Mouse (Mus musculus): ENCODE data around the gene Slc38a3. TPM values are rescaled to one million over a fixed set of nuclear protein-coding genes. Genes with fewer than 3 reads are reported as not detected.

The Slc38a3 gene
- total RNA-seq, 2 experiments from 2014 or later, result 29.8 to 57.1 TPM

DNA sequence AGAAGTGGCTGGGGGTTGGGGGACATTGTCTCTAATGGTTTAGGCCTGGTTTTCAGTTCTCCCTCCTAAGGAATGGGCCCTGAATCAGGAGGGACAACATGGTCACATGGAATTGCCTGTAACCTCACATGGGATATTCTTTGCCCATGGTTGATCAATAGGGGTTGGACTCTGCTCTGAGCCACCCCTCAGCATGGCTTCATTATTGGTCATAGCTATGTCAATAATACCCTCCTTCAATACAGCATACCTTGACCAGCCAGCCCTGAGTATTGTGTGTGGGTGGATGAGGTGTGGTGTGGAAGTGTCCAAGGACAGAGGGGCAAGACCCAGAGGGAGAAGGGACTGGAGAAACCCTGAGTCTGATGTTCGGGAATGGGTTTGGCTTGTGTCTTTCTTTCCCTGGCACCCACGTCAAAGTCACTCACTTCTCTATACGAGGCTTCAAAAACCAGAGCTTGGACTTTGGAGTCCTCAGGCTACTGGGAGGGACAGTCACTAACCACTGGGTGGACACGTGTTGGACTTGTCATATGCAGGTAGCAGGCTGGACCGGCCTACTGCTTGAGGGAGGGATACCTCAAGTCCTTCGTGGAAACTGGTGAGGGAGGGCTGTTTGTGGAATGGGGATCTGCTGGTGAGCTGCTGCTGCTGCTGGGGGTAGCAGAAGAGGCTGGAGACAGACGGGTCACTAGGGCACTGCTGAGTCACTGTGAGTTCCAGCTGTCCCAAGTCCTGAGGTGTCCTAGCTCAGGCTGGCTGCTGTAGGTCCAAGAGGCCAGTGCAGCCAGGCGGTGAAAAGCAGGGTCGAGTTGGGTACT is 5.5 kb upstream of the Slc38a3 start:
- intact Hi-C loops (cut with DNase I; ENCODE audit: low total_unique reads), result loop anchor here (2.0 to 5.0 kb wide), 2 partner anchors 26 to 73 kb away; no protein-coding TSS in a partner anchor
- DNase-seq, result no peak

DNA sequence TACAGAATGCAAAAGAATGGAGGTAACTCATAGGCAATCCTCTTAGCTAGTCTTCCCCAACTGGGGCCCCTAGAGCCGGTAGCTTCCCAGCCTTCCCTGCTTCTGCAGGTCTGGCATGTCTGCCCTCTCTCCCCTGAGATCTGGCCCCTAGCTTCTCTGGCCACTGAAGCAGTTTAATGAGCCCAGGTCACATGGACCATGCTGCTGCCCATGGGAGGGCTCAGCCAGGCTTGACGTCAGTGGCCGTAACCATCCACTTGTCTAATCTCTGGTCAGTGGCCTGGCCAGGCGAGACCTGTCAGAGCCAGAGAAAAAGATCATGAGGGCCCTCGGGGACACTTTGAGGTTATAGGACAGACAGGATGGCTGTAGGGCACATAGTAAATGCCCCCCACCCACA is 929 bp upstream of the Slc38a3 start:
- intact Hi-C loops (cut with DNase I; ENCODE audit: low total_unique reads), result no loop called here
- DNase-seq, result peak; percentile 59

DNA sequence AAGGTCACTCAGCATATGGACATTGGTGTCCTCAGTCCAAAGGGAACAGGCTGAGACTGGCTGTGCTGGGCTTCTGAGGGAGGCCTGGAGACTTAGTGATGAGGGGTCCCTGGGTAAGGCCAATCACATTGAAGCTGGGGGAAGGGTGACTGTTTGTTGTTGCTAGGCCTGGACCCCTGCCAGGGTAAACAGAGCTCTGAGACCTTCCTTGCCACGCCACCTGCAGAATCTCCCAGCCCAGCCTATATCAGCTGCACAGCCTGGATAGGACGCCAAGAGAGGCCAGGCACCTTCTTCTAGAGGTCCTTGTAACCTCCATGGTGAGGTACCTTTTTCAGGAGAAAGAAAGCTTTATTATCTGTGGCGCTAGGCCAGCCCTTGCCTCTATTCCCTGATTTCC is 414 bp downstream of the Slc38a3 start:
- DNase-seq, result no peak
- intact Hi-C loops (cut with DNase I; ENCODE audit: low total_unique reads), result no loop called here

DNA sequence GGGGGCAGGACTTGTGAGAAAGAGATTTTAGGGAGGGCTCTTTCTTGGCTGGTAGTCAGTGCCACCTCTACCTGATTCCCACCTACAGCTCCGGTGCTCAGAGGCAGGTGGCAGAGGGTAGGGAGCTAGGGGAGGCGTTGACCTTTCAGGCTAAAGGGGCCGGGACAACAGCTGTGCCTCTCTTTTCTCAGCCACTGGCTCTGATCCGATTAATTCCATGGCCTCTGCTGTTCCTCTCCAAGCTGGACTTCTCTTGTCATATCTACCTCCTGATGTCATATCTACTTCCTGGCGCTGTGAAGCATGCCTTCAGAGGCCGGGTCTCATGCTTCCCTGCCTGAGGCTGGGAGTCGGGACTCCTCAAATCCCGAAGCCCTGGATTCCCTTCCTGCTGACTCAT is 1.3 kb downstream of the Slc38a3 start:
- intact Hi-C loops (cut with DNase I; ENCODE audit: low total_unique reads), result no loop called here
- no peak for DNase-seq

DNA sequence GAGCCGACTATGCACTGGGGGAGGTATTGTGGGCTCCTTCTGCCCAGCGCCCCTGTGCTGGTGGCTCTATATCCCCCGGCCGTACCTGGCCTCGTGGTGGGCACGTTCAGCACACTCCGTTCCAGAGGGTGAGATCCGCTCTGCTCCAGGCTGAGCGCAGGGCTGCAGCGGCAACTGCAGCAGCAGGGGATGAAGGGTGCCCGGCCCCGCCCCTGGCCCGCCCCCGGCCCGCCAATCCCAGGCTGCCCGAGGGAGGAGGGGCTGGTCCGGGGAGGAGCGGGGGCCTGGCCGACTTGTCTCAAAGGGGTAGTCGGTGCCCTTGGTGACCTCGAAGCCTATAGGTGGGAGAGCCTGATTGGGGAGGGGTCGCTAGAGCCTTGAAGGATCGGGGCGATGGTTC is 2.1 kb downstream of the Slc38a3 start:
- peak; percentile 71 for DNase-seq
- intact Hi-C loops (cut with DNase I; ENCODE audit: low total_unique reads), result no loop called here

DNA sequence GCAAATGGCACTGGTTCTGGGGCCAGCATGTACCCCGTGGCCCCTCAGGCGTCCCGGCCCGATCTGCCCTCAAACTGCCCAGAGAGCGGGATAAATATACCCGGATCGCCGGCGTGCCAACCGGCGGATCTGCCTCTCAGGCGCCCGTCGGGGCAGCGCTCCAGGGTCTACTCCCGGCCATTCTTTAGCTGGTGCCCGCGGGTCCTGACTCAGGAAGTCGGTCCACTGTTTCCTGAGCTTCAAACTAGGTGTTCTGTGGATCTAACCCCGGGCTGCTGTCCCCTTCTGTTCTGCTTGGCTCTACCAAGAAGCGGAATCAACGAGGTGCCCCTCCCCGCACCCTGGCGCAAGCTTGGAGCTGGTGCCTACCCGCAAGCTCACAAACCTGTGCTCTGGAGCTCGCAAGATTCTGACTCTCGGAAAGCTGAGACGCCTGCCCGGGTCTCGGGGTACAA is 2.6 kb downstream of the Slc38a3 start:
- intact Hi-C loops (cut with DNase I; ENCODE audit: low total_unique reads), result no loop called here
- DNase-seq, result peak; percentile 63

DNA sequence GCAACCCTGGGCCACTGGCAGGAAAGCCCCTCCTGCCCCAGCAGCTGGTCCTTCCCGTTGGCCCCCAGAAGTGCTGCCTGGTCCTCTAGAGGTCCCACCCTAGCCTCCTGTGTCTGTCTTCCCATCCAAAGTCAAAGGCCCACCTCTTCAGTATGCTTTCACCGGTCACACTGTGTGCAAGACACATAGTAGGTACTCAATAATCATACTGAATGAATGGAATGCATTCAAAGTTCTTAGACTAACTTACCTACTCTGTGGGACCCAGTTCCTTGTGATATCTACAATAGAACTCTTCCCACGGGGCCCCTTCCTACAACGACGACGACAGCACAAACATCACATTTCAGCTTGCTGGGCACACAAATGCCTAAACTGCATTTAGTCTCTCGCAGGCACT is 4.0 kb downstream of the Slc38a3 start:
- intact Hi-C loops (cut with DNase I; ENCODE audit: low total_unique reads), result no loop called here
- no peak for DNase-seq

DNA sequence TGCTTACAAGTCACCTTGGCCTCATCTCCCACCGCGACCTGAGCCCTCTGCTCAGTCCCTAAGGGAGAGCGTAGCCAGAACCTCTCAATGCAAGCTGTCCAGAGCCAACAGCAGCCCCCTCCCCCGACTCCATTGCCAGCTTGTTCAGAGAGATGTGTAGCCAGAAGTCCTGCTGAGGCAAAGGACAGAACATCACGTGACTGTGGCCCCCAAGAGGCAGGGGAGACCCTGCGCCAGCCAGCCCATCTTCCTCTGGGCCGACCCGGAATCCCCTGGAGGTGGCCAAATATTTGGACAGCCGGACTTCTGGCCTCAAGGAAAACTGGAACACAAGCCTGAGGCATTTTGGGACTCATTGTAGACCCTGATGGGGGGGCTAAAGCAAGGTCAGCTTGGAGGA is 5.8 kb downstream of the Slc38a3 start:
- intact Hi-C loops (cut with DNase I; ENCODE audit: low total_unique reads), result no loop called here

DNA sequence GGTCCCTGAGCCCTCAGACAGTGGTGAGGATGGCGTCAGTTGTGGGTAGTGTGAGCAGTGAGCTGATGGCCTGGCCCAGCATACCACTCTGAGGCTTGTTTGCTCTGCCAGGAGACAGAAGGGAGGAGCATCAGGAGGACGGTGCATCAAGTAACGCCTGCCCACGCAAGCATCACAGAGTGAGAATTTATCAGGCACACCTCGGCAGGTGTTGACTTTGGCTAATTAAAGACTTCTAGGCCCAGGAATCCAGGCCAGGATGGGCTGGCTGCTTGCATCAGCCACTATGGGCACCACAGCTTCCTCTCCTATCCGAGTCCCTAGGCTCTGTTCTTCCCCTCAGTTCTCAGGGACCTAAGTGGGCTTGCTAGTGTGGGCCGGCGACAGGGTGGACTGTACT is 7.0 kb downstream of the Slc38a3 start:
- intact Hi-C loops (cut with DNase I; ENCODE audit: low total_unique reads), result no loop called here
- DNase-seq, result no peak

More for the DNA sequence above, 5.8 kb downstream of the Slc38a3 start:
- no peak for DNase-seq

DNA sequence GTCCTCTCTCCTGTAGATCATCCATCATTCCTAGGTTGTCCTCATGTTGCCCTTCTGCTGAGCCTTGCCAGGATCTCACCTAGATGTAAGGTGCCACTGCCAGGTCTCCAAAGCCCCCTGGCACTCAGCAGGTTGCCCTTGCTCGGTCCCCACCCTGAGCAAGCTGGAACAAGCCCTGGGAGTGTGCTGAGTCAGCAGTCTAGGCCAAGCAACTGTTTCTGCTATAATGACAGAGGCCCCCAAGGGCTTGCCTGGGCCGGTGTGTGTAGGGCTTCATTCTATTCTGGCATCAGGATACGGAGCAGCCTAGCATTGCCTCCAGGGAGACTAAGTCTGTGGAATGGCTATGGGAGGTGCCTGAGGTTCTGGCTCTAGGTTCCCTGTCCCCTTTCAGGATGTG is 8.6 kb downstream of the Slc38a3 start:
- intact Hi-C loops (cut with DNase I; ENCODE audit: low total_unique reads), result no loop called here
- DNase-seq, result no peak

DNA sequence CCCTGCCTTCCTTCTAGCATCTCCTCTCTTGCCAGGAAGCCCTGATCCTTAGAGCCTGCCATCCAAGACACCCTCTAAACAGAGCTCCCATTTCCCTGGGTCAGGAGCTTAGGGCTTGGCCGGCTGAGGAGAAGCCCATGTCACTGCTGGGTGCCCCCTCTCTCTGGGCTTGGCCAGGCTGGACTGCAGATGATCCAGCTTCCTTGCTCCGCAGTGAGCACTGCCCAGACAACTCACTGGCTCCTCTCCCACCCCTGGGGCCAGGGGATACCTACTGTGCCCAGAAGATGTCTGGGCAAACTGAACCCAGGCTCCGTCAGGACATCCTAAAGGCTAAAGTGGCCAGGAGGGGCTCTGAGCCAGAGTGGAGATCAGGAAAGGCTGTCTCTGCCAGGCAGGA is 9.4 kb downstream of the Slc38a3 start:
- no peak for DNase-seq
- intact Hi-C loops (cut with DNase I; ENCODE audit: low total_unique reads), result no loop called here

DNA sequence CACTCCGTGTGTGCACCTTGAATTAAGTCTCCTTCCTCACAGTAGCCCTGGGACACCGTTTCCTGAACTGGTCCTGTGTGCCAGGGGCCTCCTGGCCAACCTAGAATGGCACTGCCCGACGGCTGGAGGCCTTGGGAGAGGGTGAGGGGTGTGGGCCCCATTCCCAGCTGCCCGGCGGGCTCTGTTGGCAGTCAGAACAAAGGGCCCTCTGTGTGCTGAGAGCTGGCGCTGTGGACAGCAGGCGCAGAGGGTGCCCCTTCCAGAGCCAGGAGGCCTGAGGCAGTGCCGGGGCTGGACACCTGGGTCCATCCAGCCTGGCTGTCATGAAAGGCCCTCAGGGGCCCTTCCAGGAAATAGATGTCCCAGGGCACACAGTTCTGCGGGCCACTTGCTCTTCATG is 9.8 kb downstream of the Slc38a3 start:
- no peak for DNase-seq
- intact Hi-C loops (cut with DNase I; ENCODE audit: low total_unique reads), result no loop called here

DNA sequence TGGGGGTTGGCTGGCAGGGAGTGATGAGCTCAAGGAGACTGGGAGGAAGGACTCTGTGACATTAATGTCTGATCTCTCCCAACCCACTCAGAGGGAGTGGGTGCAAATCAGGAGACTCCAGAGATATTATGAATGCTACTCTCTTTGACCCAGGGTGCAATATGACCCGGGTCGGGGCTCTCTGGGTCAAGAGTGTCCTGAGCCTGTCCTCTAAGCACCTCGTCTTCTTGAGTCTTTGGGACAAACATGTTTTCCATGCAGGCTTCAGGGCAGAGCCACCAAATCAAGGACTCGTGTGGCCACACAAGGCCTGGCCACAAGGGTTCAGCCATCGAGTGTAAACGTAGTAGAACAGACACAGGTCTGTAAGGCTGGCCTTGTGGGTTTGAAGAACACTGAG is 11.2 kb downstream of the Slc38a3 start:
- DNase-seq, result no peak
- intact Hi-C loops (cut with DNase I; ENCODE audit: low total_unique reads), result no loop called here

DNA sequence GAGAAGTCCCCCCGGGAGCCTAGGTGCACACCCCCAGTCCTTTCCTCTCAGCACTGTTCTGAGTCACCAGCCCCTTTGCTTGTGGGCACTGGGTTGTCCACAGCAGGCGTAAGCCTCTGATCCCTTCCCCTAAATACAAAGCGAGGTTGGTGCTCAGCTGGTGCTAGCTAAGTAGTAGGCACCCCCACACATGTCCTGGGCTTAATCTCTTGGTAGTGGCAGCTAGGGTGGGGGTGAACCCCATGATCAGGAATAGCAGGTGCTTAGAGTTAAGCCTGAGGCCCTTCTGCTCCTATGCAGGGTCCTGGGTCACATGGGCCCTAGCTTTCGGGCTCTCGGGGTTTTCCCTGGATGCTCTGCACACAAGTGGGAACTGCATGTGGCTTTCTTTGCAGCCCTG is 12.2 kb downstream of the Slc38a3 start:
- intact Hi-C loops (cut with DNase I; ENCODE audit: low total_unique reads), result no loop called here
- no peak for DNase-seq

DNA sequence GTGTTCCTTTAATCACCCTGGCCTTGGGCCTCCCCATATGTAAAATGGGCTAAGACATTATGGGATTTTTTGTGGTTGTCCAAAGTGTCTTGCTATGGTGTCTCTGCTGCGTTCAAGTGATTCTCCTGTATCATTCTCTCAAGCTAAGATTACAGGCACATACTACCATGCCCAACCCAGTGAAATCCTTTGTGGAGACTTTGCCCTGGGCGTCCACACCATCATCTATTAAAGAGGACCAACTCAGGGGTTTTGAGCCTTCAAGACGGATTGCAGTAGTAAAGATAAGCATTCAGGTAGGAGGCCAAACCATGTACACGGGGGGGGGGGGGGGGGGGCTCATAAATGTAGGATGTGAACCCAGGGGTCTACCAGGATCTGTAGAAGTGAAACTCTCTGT is 14.7 kb downstream of the Slc38a3 start:
- intact Hi-C loops (cut with DNase I; ENCODE audit: low total_unique reads), result no loop called here
- DNase-seq, result no peak

DNA sequence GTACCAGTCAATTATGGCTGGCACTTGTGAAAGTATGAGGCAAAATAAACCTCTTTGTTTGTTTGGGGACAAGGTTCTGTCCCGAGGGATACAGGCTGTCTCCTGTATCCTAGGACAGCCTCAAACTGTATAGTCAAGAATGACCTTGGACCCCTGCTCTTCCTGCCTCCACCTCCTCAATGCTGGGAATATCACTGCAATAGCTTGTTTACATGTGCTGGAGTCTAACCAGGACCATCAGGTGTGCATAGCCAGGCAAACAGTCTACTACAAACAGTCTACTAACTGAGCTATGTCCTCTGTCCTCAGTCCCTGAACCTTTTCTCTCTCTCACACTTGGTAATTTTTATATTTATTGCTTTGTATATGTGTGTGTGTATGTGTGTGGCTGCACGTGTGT is 15.9 kb downstream of the Slc38a3 start:
- intact Hi-C loops (cut with DNase I; ENCODE audit: low total_unique reads), result no loop called here

DNA sequence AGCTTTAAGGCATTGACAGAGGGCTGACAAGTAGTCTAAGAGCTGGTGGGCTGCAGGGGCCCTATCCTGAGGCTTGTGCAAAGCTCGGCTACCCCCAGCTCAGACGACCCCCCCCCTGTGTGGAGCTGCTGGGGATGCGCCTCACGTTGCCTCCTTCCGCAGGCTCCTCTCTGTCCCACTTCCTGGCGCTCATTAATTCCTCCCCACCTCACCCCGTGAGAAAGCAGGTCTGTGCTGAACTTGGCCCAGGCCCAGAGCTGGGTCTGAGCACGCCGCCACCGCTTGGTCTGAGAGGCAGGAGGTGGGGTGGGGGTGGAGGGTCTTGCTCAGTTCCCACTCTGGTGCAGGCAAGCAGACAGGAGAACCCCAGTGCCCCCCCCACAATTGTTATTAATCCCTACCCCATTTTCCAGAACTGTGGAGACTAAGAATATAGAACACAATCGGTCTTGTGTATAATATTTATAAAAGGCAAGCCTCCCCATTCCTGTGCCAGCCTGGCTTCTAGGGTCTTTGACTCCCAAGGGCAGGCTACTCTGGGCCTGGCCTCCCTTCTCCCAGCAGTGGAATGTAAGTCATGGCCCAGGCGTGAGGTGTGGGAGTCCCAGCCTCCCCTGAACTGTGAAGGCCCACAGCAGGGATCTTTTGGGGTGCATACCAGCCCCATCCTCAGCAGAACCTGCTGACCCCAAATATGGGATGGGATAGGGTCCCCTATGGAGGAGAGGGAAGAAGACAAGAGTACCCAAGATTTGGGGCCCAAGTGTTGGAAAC is 18.4 kb downstream of the Slc38a3 start:
- intact Hi-C loops (cut with DNase I; ENCODE audit: low total_unique reads), result no loop called here
- DNase-seq, result peak; percentile 4

More for the DNA sequence above, 15.9 kb downstream of the Slc38a3 start:
- no peak for DNase-seq

DNA sequence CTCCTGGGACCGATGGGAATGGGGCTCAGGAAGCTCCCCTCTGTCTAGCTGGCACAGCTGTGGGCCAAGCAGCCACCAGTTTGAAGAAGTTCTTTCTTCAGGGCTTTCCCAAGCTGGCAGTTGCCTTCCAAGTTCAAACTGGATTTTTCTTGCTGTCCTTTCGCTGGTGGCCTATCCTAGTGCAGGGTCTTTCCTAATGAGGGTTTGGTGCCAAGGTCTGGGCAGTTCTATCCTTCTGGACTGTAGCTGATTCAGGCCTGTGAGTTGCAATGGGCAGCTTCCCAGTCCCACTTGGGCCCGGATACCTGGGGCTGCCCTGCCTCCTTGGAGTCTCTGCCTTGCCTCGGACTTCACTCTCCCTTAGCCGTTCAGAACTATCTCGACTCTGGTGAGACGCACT is 19.1 kb downstream of the Slc38a3 start:
- intact Hi-C loops (cut with DNase I; ENCODE audit: low total_unique reads), result no loop called here
- no peak for DNase-seq

DNA sequence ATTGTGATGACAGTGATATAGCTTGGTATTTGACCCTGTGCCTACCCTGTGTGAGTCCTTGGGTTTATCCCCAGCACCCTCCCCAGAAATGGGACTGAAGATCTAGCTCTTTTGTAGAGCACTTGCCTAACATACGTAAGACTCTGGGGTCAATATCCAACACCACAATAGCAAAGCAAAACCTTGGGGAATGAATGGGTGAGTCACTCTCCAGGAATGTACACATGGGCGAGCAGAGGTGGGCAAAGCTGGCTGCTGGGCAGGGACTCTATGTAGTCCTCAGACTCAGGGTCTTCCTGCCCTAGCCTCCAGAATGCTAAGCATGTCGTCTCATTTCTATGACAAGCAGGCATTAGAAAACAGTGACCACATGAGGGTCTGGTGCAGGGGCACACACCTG is 20.6 kb downstream of the Slc38a3 start:
- DNase-seq, result no peak

DNA sequence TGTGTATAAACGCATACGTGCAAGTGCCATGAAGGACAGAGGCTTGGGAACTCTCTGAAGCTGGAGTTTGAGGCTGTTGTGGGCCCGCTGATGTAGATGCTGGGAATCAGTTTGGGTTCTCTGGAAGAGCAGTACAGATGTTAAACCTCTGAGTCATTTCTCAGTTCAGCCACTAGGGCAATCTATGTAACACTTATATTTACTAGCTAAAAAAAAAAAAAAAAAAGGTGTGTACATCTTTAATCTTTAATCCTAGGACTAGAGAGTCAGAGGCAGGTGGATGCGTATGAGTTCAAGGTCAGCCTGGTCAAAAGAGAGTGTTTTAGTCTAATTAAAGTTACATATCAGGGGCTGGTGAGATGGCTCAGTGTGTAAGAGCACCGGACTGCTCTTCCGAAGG is 22.4 kb downstream of the Slc38a3 start:
- intact Hi-C loops (cut with DNase I; ENCODE audit: low total_unique reads), result no loop called here
- DNase-seq, result no peak

More for the DNA sequence above, 20.6 kb downstream of the Slc38a3 start:
- intact Hi-C loops (cut with DNase I; ENCODE audit: low total_unique reads), result loop anchor here (2.0 kb wide), 1 partner anchor 26 kb away; no protein-coding TSS in a partner anchor

DNA sequence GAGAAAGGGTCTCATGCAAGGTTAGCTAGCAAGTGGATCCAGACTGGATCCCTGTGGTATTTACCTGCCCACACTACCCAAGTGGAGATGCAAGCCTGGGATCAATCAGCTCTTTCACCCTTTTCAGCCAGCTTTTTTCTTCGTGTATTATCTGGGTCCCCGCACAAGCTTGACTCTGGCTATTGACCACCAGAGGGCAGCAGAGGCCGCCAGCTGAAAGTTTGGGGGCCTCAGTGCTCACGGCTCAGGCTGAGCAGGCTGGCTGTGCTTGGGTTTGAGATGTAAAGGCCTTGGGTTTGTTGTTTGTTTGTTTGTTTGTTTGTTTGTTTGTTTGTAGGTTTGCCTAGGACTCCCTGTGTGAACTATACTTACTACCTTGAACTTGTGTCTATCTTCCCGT is 23.8 kb downstream of the Slc38a3 start:
- peak; percentile 75 for DNase-seq
- intact Hi-C loops (cut with DNase I; ENCODE audit: low total_unique reads), result loop anchor here (2.0 kb wide), 1 partner anchor 43 kb away; no protein-coding TSS in a partner anchor
